Mouse (Mus musculus): ENCODE measurements around the gene Maz. TPM values are rescaled to one million over a fixed set of nuclear protein-coding genes. Genes with fewer than 3 reads are reported as not detected.
A peak's percentile ranks its signal among the peaks of the same experiment; 100 is the strongest.

The Maz gene
- total RNA-seq (2021) = 10 to 100 TPM; 69.8 to 76.4 TPM
- long read RNA-seq, experiment 1, transcript Maz-201 (5 exons, 2,347 nt) = major isoform, 11 of 49 reads
- long read RNA-seq, experiment 1, partial matches to known transcripts = 4 of 49 reads
- long read RNA-seq, experiment 1, other reads (novel, unspliced or antisense) = 31 of 49 reads
- long read RNA-seq, experiment 2, transcript Maz-201 (5 exons, 2,347 nt) = major isoform, 18 of 56 reads
- long read RNA-seq, experiment 2, transcript Maz-203 (6 exons, 2,650 nt) = minor isoform, 5 of 56 reads
- long read RNA-seq, experiment 2, partial matches to known transcripts = 4 of 56 reads
- long read RNA-seq, experiment 2, other reads (novel, unspliced or antisense) = 28 of 56 reads

DNA sequence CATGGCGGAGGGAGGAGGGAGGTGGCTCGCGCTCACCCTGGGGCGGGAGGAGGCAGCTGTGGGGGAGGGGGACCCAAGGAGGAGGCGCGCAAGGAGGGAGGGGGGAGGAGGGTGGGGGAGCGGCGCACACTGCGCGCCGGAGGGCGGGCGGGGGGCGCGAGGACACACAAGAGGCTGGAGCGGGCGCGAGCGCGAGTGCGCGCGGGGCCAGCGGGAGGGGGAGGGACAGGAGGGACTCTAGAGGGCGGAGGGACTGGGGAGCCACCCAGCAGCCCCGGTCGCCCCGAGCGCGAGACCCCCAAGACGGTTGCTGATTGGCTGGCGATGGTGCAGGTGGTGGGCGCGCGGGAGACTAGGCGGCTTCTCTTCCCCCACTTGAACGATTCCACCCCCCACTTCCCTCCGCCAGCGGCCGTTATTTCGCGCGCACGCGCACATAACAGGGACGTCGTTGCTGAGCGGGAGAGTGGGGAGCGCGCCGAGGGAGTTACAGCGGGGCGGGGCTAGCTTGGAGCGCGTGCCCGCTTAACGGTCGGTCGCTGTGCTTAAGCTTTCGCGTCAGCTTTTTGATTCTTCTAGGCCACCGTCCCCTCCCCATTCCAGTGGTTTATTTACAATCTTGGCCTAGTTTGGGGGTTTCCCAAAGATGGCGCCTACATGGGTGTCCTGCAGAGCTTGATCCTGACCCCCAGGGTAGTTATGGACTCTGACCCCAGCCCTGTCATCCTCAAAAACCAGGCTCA is at the start of gene Maz:
TSS of gene Maz (minus strand) at position 54 of the 743 bp plus-strand sequence.
- intact Hi-C loops (cut with DNase I) = loop anchor here (1.0 kb wide), 1 partner anchor 10 kb away; the partner anchor contains the start of gene Pagr1a
- DNase-seq = peak; percentile 99

- DNase-seq = no peak
- intact Hi-C loops (cut with DNase I) = no loop called here
Observed at GRCm38 (mm10) chr7:127076188-127076587, 49.4 kb upstream of the Maz start.

DNA sequence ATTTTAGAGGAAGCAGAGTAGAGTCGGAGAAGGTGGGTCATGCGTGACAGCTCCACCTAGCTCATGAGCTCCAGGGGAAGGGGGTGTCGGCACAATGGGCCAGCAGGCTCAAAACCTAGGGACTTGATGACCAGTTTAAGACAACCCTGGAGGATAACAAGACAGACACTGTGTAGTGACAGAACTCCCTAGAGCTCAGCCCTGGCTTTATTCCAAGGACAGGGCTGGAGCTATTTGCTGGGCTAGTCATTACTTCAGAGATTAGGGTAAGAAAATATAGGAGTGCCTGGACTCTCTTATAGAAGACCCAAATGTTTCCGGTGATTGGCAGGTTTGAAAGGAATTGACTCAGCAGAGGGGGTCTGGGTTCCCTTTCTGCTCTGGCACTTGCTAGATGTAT is 46.4 kb upstream of the Maz start:
- no peak for DNase-seq
- intact Hi-C loops (cut with DNase I) = no loop called here

DNA sequence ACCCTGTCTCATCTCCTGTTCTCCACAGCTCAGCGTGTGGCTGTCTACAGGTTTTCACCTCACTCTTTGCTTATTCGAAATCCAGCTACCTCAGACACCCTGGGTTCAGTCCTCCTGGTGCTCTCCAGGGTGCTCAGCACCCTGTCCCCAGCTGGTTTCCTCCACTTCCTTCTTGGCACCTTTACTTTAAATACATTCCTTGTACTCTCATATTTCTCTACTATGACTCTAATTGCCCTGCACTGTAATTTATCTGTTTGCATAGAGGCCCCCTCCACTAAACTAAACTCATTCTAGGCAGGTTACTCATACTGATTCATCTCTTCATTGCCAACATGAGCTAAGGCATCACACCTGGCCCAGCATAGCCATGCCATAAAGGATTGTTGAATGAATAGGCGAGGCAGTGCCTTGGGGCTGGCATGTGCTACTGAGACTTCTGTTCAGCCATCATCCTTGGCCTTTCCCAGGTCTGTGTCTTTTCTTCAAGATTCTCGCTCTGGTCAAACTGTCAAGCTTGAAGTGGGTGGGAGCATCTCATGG is 44.1 kb upstream of the Maz start:
- no peak for DNase-seq
- intact Hi-C loops (cut with DNase I) = no loop called here

- intact Hi-C loops (cut with DNase I) = no loop called here
- no peak for DNase-seq
Observed at GRCm38 (mm10) chr7:127066317-127066716, 39.5 kb upstream of the Maz start.

DNA sequence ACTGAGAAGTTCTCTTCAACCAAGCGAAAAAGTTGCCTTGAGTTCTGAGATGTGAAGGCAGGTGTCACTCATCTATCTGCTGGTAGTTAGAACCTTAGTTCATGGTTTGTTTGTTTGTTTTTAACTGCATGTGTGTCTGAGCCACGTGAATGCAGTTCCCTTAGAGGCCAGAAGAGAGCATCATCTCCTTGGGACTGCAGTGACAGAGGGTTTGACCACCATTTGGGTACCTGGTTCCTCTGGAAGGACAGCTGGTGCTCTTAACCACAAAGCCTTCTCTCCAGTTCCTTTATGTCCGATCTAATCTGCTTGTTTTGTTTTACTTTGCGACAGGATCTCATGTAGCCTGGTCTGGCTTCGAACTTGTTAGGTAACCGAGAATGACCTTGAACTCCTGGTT is 38.7 kb upstream of the Maz start:
- intact Hi-C loops (cut with DNase I) = no loop called here

DNA sequence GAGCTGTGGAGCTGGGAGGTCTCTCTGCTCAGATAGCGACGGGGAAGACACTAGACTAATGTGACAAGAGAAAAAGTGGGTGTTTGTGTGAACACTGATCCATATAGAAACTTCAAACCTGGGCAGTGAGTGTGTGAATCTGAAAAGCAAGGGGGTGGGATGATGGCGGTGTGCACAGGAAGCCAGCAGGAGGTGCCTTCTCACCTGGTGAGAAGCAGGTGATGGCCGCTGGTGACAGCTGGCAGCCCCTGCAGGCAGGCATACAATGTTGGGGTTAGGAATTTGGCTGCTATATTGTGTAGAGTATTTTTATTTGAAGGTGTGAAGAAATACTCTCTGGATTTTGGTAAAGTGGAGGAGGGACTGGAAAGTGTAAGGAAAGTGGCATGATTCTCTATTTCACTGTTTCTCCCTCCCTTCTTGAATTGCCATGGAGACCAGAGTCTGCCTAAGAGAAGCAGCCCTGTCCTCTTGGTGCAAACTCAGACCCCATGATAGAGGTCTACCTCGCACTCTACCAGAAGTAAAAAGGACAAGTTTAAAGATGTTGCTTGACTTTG is 28.3 kb upstream of the Maz start:
- DNase-seq = no peak
- intact Hi-C loops (cut with DNase I) = no loop called here

More for the DNA sequence above, 38.7 kb upstream of the Maz start:
- no peak for DNase-seq

DNA sequence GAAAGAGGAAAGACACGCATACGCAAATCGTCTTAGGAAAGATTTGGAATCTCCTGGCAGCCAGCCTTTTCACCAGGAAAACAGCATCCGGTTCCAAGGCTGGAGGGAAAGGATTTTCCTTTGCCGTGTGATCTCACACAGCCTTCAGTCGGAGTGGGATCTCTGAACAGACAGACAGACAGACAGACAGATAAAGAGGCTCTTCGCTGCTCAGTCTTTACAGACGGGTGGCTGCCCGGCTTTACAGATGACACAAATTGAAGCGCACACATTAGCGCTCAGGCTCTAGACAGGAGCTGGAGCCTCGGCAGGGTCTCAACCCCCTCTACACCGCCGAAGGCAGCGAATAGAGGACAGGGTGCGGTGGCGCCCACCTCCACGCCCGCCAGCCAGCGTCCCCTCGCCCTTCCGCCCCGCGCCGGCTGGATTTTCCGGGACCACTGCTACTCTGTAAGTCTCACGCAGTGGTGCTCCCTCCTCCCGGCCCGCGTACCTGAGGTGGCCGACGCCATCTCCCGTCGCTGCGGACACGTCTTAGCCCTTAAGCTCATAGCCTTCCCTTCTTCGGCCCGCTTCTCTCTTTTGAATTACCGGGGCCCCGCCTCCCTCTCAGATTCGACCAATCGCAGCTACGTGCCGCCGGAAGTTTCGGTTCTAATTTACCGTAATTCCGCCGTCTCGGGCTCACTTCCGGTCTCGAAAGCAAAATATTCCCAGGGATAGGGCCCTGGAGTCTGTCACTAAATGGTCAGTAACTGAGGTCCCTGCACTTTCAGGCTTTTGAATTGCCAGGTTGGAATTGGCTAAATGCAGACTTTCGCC is 15.2 kb upstream of the Maz start, which contains the start of gene Kif22:
TSS of gene Kif22 (minus strand) at position 621 of the 822 bp plus-strand sequence.
- intact Hi-C loops (cut with DNase I) = no loop called here
- peak; percentile 85 to 90 for DNase-seq

- no peak for DNase-seq
- intact Hi-C loops (cut with DNase I) = no loop called here
Observed at GRCm38 (mm10) chr7:127031244-127031643, 4.4 kb upstream of the Maz start.

DNA sequence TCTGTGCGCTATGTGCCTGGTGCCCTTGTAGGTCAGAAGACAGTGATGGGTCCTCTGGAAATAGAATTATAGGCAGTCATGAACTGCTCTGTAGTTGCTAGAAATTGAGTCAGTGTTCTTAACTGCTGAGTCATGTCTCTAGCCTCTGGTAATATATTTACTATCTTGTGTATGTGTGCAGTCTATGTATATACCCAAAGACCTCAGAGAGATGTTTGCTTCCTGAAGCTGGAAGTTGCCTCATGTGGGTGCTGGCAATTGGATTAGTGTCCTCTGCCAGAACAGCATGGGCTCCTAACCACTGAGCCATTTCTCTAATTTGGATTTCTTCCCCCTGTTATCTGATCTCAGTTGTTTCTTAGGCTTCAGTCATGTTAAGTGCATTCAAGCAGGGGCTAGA is 3.3 kb upstream of the Maz start:
- intact Hi-C loops (cut with DNase I) = no loop called here
- DNase-seq = no peak

- no peak for DNase-seq
- intact Hi-C loops (cut with DNase I) = no loop called here
Observed at GRCm38 (mm10) chr7:127027885-127028284, 1.0 kb upstream of the Maz start.

DNA sequence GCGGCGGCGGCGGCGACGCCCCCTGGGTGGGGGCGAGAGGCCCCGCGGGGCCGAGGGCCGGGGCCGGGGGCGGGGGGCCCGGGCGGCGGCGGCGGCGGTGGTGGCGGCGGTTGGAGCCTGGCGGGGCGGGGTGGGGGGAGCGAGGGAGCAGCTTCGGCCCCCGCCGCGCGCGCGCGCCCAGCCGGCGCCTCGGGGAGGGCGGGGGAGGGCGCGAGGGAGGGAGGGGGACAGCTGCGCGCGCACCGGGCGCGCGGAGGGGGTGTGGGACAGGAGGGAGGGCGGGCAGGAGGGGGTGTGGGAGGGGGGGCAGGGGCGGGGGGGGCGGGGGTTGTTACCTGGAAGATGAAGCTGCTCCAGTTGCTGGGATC is 237 bp downstream of the Maz start:
- intact Hi-C loops (cut with DNase I) = loop anchor here (1.0 kb wide), 1 partner anchor 9 kb away; the partner anchor contains the start of gene Pagr1a
- no peak for DNase-seq

DNA sequence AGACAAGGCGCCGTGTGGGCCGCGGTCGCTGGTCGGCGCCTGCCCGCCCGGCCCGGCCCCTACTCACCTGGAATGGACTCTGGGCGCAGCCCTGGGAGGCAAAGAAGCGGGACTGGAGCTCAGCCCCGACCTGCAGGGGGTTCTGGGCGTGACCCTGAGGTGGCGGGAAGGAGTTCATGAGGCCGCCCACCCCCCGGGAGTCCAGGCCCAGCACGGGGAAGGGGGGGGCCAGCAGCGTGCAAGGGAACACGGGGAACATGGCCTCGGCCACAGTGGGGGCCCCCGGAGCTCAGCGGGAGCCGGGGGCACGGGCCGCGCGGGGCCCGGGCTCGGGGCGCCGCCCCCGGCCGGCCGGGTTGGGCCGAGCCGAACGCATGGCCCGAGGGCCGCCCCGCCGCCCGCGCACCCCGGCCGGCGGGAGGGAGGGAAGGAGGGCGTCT is 656 bp downstream of the Maz start:
- DNase-seq = peak in 1 of 2 experiments; percentile 64
- intact Hi-C loops (cut with DNase I) = loop anchor here (1.0 kb wide), 1 partner anchor 9 kb away; the partner anchor contains the start of gene Pagr1a

- intact Hi-C loops (cut with DNase I) = loop anchor here (1.0 kb wide), 1 partner anchor 8 kb away; the partner anchor contains the start of gene Pagr1a
- DNase-seq = peak in 1 of 2 experiments; percentile 44
Observed at GRCm38 (mm10) chr7:127025556-127026160, 1.2 kb downstream of the Maz start.

GRCm38 (mm10) chr7:127024755-127025555 is 1.9 kb downstream of the Maz start:
- intact Hi-C loops (cut with DNase I) = loop anchor here (5.0 kb wide), 1 partner anchor 38 kb away; no protein-coding TSS in a partner anchor
- DNase-seq = peak; percentile 49 to 75

DNA sequence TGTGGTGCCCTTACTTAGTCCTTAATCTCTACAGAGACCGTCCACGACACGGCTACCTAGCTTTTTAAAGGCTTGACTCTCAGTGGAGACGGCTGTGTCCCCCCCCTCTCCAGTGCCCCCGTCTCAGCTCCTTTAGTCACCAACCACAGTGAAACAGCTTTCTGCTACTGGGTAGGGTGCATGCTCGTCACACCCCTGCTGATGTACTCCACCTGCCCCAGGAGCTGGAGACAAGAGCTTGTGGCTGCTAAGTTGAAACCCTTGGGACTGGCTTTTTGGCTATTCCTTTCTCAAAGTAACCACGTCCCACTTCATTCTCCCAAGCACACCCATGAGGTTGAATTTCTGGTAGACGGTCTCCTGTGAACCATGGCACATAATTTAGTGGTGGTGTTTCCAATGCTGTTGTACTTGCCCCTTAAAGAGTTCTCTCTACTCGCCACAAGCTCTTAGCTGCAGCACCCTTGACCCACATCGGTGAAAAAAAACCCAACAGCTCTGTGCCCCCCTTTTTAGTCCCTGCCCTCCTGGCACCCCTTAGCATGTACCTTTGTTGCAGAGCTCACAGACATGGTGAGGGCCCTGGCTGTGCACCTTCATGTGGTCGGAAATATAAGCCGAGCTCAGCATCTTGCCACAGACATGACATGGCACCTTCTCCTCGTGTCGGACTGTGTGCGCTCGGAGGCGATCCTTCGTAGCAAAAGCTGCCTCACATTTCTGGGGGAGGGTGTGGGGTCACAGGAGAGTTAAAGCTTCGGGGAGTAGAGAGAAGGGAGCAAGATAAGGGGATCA is 2.7 kb downstream of the Maz start:
- no peak for DNase-seq
- intact Hi-C loops (cut with DNase I) = loop anchor here (5.0 kb wide), 1 partner anchor 37 kb away; no protein-coding TSS in a partner anchor

DNA sequence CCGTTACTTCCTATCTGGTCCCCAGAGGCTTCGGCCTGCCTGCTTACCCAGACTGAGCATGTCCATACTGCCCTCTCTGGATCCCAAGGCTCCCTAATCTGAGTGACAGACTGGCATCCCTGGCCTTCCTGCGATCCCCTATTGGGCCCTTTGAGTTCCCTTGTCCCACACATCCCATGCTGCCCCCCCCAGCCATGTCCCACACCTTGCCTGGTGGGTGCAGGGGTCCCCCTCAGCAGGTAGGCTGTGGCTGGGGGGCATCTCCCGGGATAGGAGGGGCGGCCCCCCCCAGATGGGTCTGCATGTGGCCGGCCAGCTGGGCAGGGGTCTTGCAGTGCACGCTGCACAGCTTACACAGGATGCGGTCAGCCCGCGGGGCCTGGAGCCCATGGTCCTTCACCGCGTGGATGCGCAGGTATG is 3.6 kb downstream of the Maz start:
- DNase-seq = no peak
- intact Hi-C loops (cut with DNase I) = loop anchor here (5.0 kb wide), 1 partner anchor 36 kb away; no protein-coding TSS in a partner anchor

Measured in gastrocnemius, postnatal 36 days (tissue).